Mouse (Mus musculus): ENCODE measurements around the gene Mlh3.

Gene Mlh3

GRCm38 (mm10) chr12:85270319-85270718 lies at the start of gene Mlh3:
Mlh3 (minus strand) TSS chr12:85270599.
- peak; percentile 46; the same call in 1 of the 2 replicates for TF ChIP-seq GATA4 (IDR thresholded peaks at IDR 0.05; ENCODE audit: insufficient replicate concordance, low read length)

DNA sequence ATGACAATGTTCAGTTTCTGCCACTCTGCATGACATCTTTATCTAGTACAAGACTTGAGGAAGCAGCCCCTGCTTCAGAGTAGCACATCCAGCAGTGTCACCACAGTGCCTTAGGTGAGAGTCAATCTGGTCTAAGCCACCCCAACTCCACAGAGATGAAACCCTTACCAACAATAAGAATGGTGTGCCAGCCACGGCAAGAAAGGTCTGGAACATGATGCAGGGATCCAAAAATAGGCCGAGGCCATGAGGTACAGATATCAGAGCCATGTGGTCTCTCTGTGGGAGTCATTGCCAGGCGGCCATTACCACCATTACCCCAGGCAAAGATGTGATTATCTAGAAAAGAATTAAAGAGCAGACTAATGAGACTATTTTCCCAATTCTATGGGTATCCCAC lies 38.3 kb upstream of the Mlh3 start:
- no peak for TF ChIP-seq GATA4 (IDR thresholded peaks at IDR 0.05; ENCODE audit: insufficient replicate concordance, low read length)

DNA sequence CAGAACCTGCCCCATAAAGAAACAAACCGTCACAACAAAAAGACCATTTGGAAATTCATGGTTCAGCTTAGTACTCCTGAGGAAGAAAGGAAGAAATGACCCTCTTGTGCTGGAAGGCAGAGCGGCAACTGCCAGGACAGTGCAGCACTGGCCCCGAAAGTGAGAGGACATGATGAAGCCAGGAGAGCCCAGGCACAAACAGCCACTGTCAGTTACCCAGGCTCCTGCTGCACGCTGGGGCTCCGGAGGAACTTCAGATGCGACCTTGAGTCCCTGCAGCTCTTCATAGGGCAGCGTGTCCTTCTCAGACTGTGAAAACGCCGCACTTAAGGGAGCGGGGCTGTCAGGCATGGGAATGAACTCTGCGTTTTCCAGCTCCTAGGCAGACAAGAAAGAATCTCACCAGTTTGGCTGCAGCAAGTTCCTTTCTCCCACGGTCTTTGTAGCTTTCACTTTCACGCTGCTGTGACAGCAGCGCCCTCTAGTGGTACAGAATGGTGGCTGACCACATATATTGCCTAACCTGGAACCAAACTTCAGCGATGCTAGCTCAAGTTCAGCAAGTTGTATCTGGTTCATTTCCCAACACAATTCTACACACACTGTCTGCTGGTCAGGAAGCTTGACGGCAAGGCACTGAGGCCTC lies 35.0 kb upstream of the Mlh3 start:
- TF ChIP-seq GATA4 (IDR thresholded peaks at IDR 0.05; ENCODE audit: insufficient replicate concordance, low read length), result no peak

- no peak for TF ChIP-seq GATA4 (IDR thresholded peaks at IDR 0.05; ENCODE audit: insufficient replicate concordance, low read length)
These were observed 34.3 kb upstream of the Mlh3 start for GRCm38 (mm10) chr12:85304725-85305124.

GRCm38 (mm10) chr12:85303256-85303655 lies 32.9 kb upstream of the Mlh3 start:
- TF ChIP-seq GATA4 (IDR thresholded peaks at IDR 0.05; ENCODE audit: insufficient replicate concordance, low read length), result no peak

DNA sequence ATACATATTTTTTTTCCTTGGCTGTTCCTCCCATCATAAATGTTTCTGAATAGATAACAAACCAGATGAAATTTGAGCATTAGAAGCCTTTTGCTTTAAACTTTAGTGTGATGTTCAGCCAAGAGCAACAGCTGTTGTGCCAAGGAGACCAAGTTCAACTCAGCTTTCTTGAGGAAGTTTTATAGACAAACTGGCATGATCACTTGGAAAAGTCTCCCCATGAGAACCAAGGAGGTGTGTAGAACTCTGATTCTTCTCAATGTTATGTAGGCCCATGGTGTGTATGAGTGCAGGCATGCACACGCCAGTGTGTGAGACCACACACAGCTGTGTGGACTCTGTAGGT lies 28.4 kb upstream of the Mlh3 start:
- TF ChIP-seq GATA4 (IDR thresholded peaks at IDR 0.05; ENCODE audit: insufficient replicate concordance, low read length), result no peak

- TF ChIP-seq GATA4 (IDR thresholded peaks at IDR 0.05; ENCODE audit: insufficient replicate concordance, low read length), result no peak
These were observed 27.9 kb upstream of the Mlh3 start for GRCm38 (mm10) chr12:85298127-85298834.

DNA sequence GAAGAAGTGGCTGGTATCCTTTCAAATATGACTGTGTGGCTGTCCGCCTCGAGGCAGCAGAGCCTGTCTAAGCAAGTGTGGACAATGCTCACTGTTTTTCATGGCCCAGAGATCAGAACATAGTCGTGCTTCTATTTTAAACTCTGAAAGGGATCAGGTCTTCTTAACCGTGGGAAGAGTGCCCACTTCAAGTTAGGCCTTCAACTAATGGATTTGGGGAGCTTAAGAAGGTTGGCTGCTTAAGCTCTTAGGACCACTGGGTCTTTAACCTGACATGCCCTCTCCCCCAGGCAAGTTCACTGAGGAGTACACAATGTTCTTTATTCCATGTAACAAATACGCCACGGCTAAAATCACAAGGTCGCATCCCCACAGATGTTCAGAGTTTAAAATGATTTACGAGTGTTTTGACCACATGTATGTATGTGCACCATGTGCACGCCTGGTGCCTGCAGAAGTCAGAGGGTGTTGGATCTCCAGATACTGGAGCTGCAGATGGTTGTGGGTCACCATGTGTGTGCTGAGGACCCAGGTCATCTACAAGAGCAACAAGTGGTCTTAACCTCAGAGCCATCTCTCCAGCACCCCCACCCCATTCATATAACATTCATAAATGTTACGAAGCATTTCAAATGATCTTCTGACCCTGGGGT lies 27.1 kb upstream of the Mlh3 start:
- TF ChIP-seq GATA4 (IDR thresholded peaks at IDR 0.05; ENCODE audit: insufficient replicate concordance, low read length), result no peak

- no peak for TF ChIP-seq GATA4 (IDR thresholded peaks at IDR 0.05; ENCODE audit: insufficient replicate concordance, low read length)
These were observed 26.5 kb upstream of the Mlh3 start for GRCm38 (mm10) chr12:85296915-85297314.

DNA sequence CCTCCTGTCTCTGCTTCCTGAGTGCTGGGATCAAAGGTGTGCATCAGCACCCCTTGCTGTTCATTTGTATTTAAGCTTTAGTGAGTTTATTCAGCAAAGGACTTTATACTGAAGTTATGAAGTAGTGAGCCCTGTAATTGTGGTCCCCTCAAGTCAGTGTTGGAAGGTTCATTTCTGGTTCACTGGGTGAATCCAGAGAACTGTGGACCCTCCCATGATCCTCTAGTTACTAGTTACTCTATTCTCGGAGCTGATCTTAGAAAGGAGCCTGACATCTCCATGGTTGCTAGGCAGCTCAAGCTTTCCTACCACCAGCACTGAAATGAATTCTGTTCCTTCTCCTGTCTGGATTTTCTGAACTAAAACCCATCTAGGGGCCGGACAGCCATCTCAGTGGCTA lies 25.1 kb upstream of the Mlh3 start:
- no peak for TF ChIP-seq GATA4 (IDR thresholded peaks at IDR 0.05; ENCODE audit: insufficient replicate concordance, low read length)

- no peak for TF ChIP-seq GATA4 (IDR thresholded peaks at IDR 0.05; ENCODE audit: insufficient replicate concordance, low read length)
These were observed 22.5 kb upstream of the Mlh3 start for GRCm38 (mm10) chr12:85292906-85293305.

DNA sequence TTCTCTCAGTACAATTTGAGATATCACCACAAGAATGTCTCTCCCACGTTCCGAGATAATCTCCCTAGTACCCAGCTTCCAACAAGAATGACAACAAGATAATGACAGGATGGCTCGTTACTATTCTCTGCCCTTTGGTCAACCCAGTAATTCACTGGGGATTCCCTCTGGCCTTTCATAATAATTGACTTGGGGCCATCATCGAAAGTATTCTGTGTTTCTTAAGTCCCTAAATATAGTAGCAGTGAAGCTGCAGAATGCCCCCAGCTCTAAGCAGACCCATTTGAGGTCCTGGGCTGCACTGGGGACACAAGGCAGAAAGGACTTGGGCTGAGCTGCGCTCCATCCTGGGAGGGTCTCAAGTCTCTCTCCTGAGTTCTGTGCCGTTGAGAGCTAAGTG lies 21.9 kb upstream of the Mlh3 start:
- no peak for TF ChIP-seq GATA4 (IDR thresholded peaks at IDR 0.05; ENCODE audit: insufficient replicate concordance, low read length)

DNA sequence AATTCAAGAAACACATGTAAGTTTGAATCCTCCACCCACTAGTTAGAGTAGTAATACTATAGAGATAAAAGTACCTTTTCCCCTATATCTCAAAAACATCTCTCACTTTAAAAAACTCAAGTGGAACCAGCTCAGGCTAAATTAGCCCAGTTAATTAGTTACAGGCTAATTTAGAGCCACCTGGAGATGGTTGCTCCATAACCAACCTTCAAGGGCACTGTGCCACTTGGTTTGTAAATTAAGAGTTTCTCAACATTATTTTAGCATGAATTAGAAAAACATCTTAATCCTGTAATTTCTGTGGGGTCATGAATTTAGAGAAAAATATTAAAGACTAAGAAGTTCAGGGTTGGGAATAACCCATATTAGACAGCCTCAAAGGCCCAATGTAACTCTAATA lies 21.1 kb upstream of the Mlh3 start:
- TF ChIP-seq GATA4 (IDR thresholded peaks at IDR 0.05; ENCODE audit: insufficient replicate concordance, low read length), result no peak

- TF ChIP-seq GATA4 (IDR thresholded peaks at IDR 0.05; ENCODE audit: insufficient replicate concordance, low read length), result no peak
These were observed 20.2 kb upstream of the Mlh3 start for GRCm38 (mm10) chr12:85290633-85291032.

DNA sequence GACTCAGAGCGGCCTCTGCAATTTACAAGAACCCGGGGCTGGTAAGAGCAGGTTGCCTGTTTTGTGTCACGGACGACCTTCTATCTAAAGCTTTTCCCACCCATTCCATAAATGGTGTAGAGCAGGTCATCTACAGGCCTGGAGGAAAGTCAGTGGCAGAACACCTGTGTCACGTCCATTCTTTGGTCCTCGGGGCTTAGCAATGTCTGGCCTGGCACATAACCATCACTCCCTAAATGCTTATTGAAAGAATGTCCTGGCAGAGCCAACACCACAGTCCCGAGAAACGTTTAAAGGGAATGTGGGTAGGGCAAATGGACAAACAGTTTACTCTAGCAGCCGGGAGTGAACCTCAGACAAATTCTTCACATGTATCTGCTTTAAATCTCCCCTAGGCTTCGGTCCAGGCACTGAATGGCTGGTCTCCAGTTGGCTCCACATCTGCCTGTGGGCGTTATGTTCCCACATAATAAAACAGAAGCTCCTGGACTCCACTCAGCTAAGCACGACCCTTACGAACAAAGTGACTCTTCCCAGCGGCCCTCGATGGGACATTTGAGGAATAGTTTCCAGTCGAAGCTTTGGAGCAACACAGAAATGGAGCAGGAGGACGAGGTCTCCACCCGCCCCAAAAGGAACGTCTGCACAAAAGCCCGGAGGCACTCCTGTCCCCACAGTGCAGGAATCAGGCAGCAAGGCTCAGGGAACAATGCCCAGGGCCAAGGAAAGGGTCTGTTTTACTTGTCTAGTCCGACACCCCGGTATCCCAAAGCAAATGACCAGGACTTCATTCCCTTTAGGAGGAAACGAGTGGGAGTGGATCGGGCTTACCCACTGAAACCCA lies 19.0 kb upstream of the Mlh3 start:
- TF ChIP-seq GATA4 (IDR thresholded peaks at IDR 0.05; ENCODE audit: insufficient replicate concordance, low read length), result no peak
